Mouse (Mus musculus) Patski (cell line): ENCODE results near the gene Slc1a4. TPM values are rescaled to one million over a fixed set of nuclear protein-coding genes. Genes with fewer than 3 reads are reported as not detected.
A peak's percentile ranks its signal among the peaks of the same experiment; 100 is the strongest.

ENCODE experiments used
- ATAC-seq: fragments of 100-300 bp; one replicate; pipeline ENCODE4 v1.8.0; 2021
- CTCF ChIA-PET: fragments of 350-600 bp; sonication (Branson Sonifier 250); formaldehyde crosslinking; loops from one replicate; lab custom pipeline; 2022; ENCODE audit warnings: inconsistent platforms; lab: Charles Lee
- POLR2A ChIA-PET: fragments of 350-600 bp; sonication (Branson Sonifier 250); formaldehyde crosslinking; loops from one replicate; lab custom pipeline; 2022; ENCODE audit warnings: antibody characterized with exemption, inconsistent platforms; lab: Charles Lee
- DNase-seq: peaks from one replicate; pipeline ENCODE4 v3.0.0-alpha.2; 2011; ENCODE audit warnings: low read depth, low spot score
- H3K27me3 ChIP-seq: fragments of 371-371 bp; one replicate; pipeline ENCODE4 v1.5.1; 2021
- CTCF ChIP-seq: fragments of 100-300 bp; IDR thresholded peaks from one replicate; pipeline ENCODE4 v1.5.1; 2021
- in situ Hi-C: fragments of 300-500 bp; cut with MboI; formaldehyde crosslinking; loops from 3 replicates; pipeline ENCODE4 v1.11.1; 2018; ENCODE audit warnings: low pct_unique_long_range_greater_than_20kb, mixed read lengths
- polyA plus RNA-seq: library from polyadenylated mRNA; unstranded; gene quantifications from one replicate; pipeline ENCODE4 v1.2.3, GENCODE M21; 2021

Gene Slc1a4
- polyA plus RNA-seq, 1 experiment from 2014 or later, result 20.2 TPM

DNA sequence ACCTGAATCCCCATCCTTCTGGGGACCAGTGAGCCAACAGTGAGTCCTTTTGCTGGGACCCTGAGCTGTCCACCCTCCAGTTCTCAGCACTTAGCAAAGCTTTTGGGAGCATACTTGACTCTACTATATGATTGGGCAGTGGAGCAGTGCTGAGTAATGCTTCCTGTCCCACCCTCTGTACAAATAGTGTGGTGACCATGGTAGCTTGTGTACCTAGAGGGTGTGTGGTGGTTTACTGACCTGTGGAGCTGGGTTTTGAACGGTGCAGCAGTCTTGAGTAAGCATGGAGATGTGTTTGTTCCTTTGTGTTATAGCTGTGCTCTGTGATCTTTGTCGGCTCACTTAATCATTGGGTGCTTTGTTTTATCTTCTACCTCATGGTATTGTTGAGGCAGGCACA is 13.9 kb upstream of the Slc1a4 start:
- ChIA-PET CTCF (interaction anchor here (1.2 to 4.2 kb wide), 4 partner anchors 11 to 27 kb away, joined by 3 to 31 read pairs (median 5); partner anchors contain the start of gene Slc1a4), POLR2A (interaction anchor here (1.0 kb wide), 1 partner anchor 12 kb away, joined by 3 read pairs; no protein-coding TSS in a partner anchor)
- TF ChIP-seq CTCF, result no peak
- ATAC-seq (no peak), DNase-seq (no peak)
- in situ Hi-C loops, result no loop called here
- H3K27me3 ChIP-seq, result no peaks in the 10 kb centered on the region

- TF ChIP-seq CTCF, result no peak
- ChIA-PET CTCF (interaction anchor here (4.2 kb wide), 1 partner anchor 10 kb away, joined by 31 read pairs; the partner anchor contains the start of gene Slc1a4), POLR2A (interaction anchor here (2.1 kb wide), 1 partner anchor 11 kb away, joined by 7 read pairs; the partner anchor contains the start of gene Slc1a4)
- in situ Hi-C loops, result no loop called here
- H3K27me3 ChIP-seq, result no peaks in the 10 kb centered on the region
- DNase-seq, result no peak
- no peak for ATAC-seq
These were observed 11.4 kb upstream of the Slc1a4 start for GRCm38 (mm10) chr11:20343952-20344351.

GRCm38 (mm10) chr11:20341598-20341997 is 9.1 kb upstream of the Slc1a4 start:
- H3K27me3 ChIP-seq, result no peaks in the 10 kb centered on the region
- CTCF ChIA-PET, result interaction anchor here (1.9 kb wide), 1 partner anchor 8 kb away, joined by 6 read pairs; no protein-coding TSS in a partner anchor
- ATAC-seq (no peak), DNase-seq (no peak)
- in situ Hi-C loops, result no loop called here
- TF ChIP-seq CTCF, result no peak
- POLR2A ChIA-PET, result interaction anchor here (1.1 kb wide), 1 partner anchor 8 kb away, joined by 4 read pairs; no protein-coding TSS in a partner anchor

DNA sequence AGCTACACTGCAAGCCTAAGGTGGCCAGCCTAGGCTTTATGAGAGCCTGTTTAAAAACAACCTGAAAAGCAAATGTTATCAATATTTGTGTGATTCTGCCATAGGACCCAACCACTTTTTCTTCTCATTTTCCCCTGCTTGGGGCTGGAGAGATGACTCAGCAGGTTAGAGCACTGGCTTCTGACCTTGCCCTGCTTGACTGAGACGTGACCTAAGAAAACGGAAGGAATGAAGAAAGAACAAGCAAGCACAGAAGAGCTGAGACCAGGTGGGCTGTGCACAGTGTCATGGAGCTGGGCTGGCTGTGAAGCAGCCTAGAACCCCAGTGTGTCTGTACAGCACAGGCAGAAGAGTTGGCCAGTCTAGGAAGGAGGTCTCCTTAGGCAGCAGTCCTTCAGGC is 6.2 kb upstream of the Slc1a4 start:
- ChIA-PET CTCF (no interaction called here), POLR2A (no interaction called here)
- in situ Hi-C loops, result no loop called here
- DNase-seq (no peak), ATAC-seq (no peak)
- TF ChIP-seq CTCF, result no peak
- no peaks in the 10 kb centered on the region for H3K27me3 ChIP-seq

DNA sequence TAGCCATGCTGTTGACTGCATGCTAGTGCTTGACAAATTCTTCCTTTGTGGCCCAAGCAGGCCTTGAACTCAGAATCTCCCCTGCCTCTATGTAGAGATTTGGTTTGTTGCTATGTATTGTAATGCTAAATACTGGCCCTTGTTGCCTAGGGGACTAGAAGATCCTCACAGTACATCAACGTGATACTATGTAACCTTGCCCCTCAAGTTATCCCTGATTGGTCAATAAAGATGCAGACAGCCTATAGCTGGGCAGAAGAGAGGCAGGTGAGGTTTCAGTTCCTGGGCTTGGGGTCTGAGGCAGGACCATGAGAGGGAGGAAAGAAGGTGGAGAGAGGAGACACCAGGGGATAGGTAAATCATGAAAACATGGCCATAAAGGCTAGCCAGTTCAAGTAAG is 1.8 kb upstream of the Slc1a4 start:
- in situ Hi-C loops, result no loop called here
- TF ChIP-seq CTCF, result no peak
- CTCF ChIA-PET, result interaction anchor here (1.1 to 2.6 kb wide), 9 partner anchors 8 to 72 kb away, joined by 4 to 31 read pairs (median 7); no protein-coding TSS in a partner anchor
- POLR2A ChIA-PET, result interaction anchor here (2.0 kb wide), 1 partner anchor 11 kb away, joined by 7 read pairs; no protein-coding TSS in a partner anchor
- no peaks in the 10 kb centered on the region for H3K27me3 ChIP-seq
- DNase-seq (no peak), ATAC-seq (no peak)

- ATAC-seq (peak; percentile 22), DNase-seq (no peak)
- no peak for TF ChIP-seq CTCF
- in situ Hi-C loops, result no loop called here
- CTCF ChIA-PET, result interaction anchor here (1.1 to 2.6 kb wide), 11 partner anchors 9 to 129 kb away, joined by 4 to 31 read pairs (median 9); partner anchors contain the start of gene Cep68
- POLR2A ChIA-PET, result interaction anchor here (0.6 to 1.8 kb wide), 8 partner anchors 15 to 143 kb away, joined by 3 to 5 read pairs (median 4); no protein-coding TSS in a partner anchor
- H3K27me3 ChIP-seq, result no peaks in the 10 kb centered on the region
These were observed 599 bp downstream of the Slc1a4 start for GRCm38 (mm10) chr11:20331690-20332537.

- DNase-seq (no peak), ATAC-seq (no peak)
- ChIA-PET POLR2A (interaction anchor here (1.4 kb wide), 1 partner anchor 14 kb away, joined by 3 read pairs; no protein-coding TSS in a partner anchor), CTCF (interaction anchor here (1.3 kb wide), 1 partner anchor 18 kb away, joined by 3 read pairs; no protein-coding TSS in a partner anchor)
- no peaks in the 10 kb centered on the region for H3K27me3 ChIP-seq
- in situ Hi-C loops, result no loop called here
- no peak for TF ChIP-seq CTCF
These were observed 1.4 kb downstream of the Slc1a4 start for GRCm38 (mm10) chr11:20331027-20331689.

DNA sequence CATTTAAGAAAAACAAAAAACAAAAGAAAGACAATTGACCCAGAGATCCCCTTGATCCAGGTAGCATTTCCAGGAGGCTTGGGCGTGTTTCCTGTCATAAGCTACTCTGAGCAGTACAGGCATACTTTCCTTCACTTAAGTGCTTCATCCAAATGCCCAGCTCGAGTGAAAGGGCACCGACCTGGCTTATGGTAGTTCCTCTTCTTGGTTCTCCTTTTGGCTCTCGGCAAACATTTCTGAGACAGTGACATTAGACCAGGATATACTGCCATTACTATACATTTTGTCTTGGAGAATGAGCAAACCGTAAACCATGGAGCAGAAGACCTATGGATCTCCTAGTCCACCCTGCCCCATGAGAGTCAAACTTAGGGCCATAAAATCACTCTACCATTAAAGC is 2.8 kb downstream of the Slc1a4 start:
- no peak for ATAC-seq
- POLR2A ChIA-PET, result interaction anchor here (0.8 kb wide), 1 partner anchor 77 kb away, joined by 3 read pairs; no protein-coding TSS in a partner anchor
- in situ Hi-C loops, result no loop called here

DNA sequence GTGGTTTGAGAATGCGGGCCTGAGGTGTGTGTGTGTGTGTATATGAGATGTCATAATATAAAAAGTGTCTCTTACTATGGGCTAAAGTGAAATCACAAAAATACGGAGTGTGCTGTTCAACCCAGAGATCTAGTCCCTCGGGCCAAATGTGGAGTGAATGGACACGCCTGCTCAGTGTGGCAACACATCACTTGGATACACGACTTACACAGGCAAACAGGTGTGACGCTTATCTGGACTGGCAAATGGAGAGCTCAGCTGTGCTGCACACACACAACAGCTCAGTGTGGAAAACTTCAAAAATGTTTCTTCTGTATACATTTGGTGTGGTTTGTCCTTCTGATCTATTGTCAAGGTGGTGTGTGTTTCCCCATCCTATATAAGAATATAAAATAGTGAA is 3.7 kb downstream of the Slc1a4 start:
- no peak for DNase-seq
- no peaks in the 10 kb centered on the region for H3K27me3 ChIP-seq
- ATAC-seq, result no peak
- in situ Hi-C loops, result no loop called here
- ChIA-PET CTCF (interaction anchor here (1.7 kb wide), 1 partner anchor 11 kb away, joined by 5 read pairs; no protein-coding TSS in a partner anchor), POLR2A (no interaction called here)
- no peak for TF ChIP-seq CTCF

More for the DNA sequence above, 2.8 kb downstream of the Slc1a4 start:
- no peak for DNase-seq
- H3K27me3 ChIP-seq, result no peaks in the 10 kb centered on the region
- no peak for TF ChIP-seq CTCF
- CTCF ChIA-PET, result interaction anchor here (1.2 to 1.7 kb wide), 4 partner anchors 12 to 65 kb away, joined by 3 to 5 read pairs (median 4); no protein-coding TSS in a partner anchor
